In genomic region chr11:43492663-43493062, GRCm38 (mm10) we compare ENCODE assay signal across 9 mouse cellular contexts. TPM values are rescaled to one million over a fixed set of nuclear protein-coding genes. Genes with fewer than 3 reads are reported as not detected.
DNase-seq lines count a peak whose midpoint lies in the region; ATAC-seq and TF ChIP-seq lines count a peak whose summit lies in the region.
"Had no signal": no experiment of that assay in that cellular context is flagged by ENCODE, and none has a peak within 500 bp of the region (broad histone marks: within the 10 kb centered on the region; RNA-seq: fewer than 3 reads in every experiment).

No protein-coding gene starts in this region.

- H3K4me1 ChIP-seq in kidney, postnatal 0 days (replicated peaks; ENCODE audit: insufficient read depth, low read length): no peaks in the 10 kb centered on the region
- H3K4me1 ChIP-seq in liver, embryonic 13.5 days (replicated peaks): no peaks in the 10 kb centered on the region
- H3K4me1 ChIP-seq in neural tube, embryonic 15.5 days: peaks cover 12% of the 10 kb centered on the region; the same call in 1 of the 2 replicates

- peak; percentile 68 for DNase-seq in CD4-positive helper T cell, adult 2 months (ENCODE audit: low read depth, low spot score)
- peak; percentile 36 for DNase-seq in adrenal gland, adult 8-10 months
- peak; percentile 78 for DNase-seq in embryo, embryonic 11 days
- peak; percentile 76 for DNase-seq in heart, adult 8-10 months (ENCODE audit: low spot score)
- DNase-seq in kidney, postnatal 0 days (ENCODE audit: low spot score): peak; percentile 74
- DNase-seq in liver, embryonic 13.5 days: peak; percentile 45
- peak; percentile 8 to 24 for DNase-seq in thymus, adult 18-20 months

- WGBS in kidney, postnatal 0 days: 32% methylated on average over 7 of the region's 7 CpGs
- WGBS in liver, embryonic 13.5 days (ENCODE audit: insufficient replicate concordance): 33% methylated on average over 7 of the region's 7 CpGs
- 29% methylated on average over 7 of the region's 7 CpGs for WGBS in neural tube, embryonic 15.5 days

- H3K9me3 ChIP-seq in kidney, postnatal 0 days (replicated peaks; ENCODE audit: low read length): no peaks in the 10 kb centered on the region
- H3K9me3 ChIP-seq in liver, embryonic 13.5 days (replicated peaks): no peaks in the 10 kb centered on the region
- no peaks in the 10 kb centered on the region for H3K9me3 ChIP-seq in neural tube, embryonic 15.5 days (replicated peaks)

- H3K36me3 ChIP-seq in kidney, postnatal 0 days (ENCODE audit: insufficient read depth, low read length): no peaks in the 10 kb centered on the region
- H3K36me3 ChIP-seq in liver, embryonic 13.5 days: no peaks in the 10 kb centered on the region
- no peaks in the 10 kb centered on the region for H3K36me3 ChIP-seq in neural tube, embryonic 15.5 days

- no peaks in the 10 kb centered on the region for H3K27me3 ChIP-seq in kidney, postnatal 0 days (ENCODE audit: insufficient read depth, low read length)
- no peaks in the 10 kb centered on the region for H3K27me3 ChIP-seq in liver, embryonic 13.5 days
- no peaks in the 10 kb centered on the region for H3K27me3 ChIP-seq in neural tube, embryonic 15.5 days (replicated peaks)

- ATAC-seq in kidney, postnatal 0 days (replicated peaks; ENCODE audit: low FRiP score, low read depth): 0 out of 2 replicates have a peak, but pooled peaks have one; percentile 12
- ATAC-seq in liver, embryonic 13.5 days (ENCODE audit: low read depth): no peak
- ATAC-seq in neural tube, embryonic 15.5 days (ENCODE audit: low FRiP score): 0 out of 2 replicates have a peak, but pooled peaks have one; percentile 12

- TF ChIP-seq CTCF in kidney, postnatal 0 days (IDR thresholded peaks at IDR 0.05; ENCODE audit: low read depth): peak; percentile 98

- H3K4me3 ChIP-seq in kidney, postnatal 0 days (replicated peaks; ENCODE audit: low read depth, low read length): no peak overlapping the region
- H3K4me3 ChIP-seq in liver, embryonic 13.5 days (replicated peaks): no peak overlapping the region
- H3K4me3 ChIP-seq in neural tube, embryonic 15.5 days (replicated peaks): no peak overlapping the region
- H3K4me3 ChIP-seq: erythroblast, embryonic 14.5 days had no signal

- H3K4me2 ChIP-seq in kidney, postnatal 0 days (ENCODE audit: low read length): no peak overlapping the region
- no peak overlapping the region for H3K4me2 ChIP-seq in liver, embryonic 13.5 days
- no peak overlapping the region for H3K4me2 ChIP-seq in neural tube, embryonic 15.5 days

- no peak overlapping the region for H3K9ac ChIP-seq in kidney, postnatal 0 days (ENCODE audit: low read depth, low read length)
- no peak overlapping the region for H3K9ac ChIP-seq in liver, embryonic 13.5 days
- H3K9ac ChIP-seq in neural tube, embryonic 15.5 days (replicated peaks): no peak overlapping the region

- no peak overlapping the region for H3K27ac ChIP-seq in kidney, postnatal 0 days
- H3K27ac ChIP-seq in liver, embryonic 13.5 days: no peak overlapping the region
- H3K27ac ChIP-seq in neural tube, embryonic 15.5 days (replicated peaks): no peak overlapping the region

RNA-seq across cellular contexts. Expression of gene C1qtnf2, which starts 18.6 kb away (rescaled TPM):
- 10 to 100 TPM in 2 of 4 experiments, 1 to 10 TPM in 2; 9.5 to 14.6 (median 10.4) TPM for total RNA-seq in adrenal gland, adult 8-10 months (2022)
- total RNA-seq in heart, adult 8-10 months (2022): 1 to 10 TPM; 3.6 to 5.2 (median 4.0) TPM
- polyA plus RNA-seq in kidney, postnatal 0 days (2015; fragmentation: Nextera tagmentation; extraction: Ambion mirVana): 27.2 and 28.0 TPM in 2 replicates
- 0.54 and 1.0 TPM in 2 replicates for polyA plus RNA-seq in liver, embryonic 13.5 days (2015; fragmentation: Nextera tagmentation; extraction: Ambion mirVana)
- polyA plus RNA-seq in neural tube, embryonic 15.5 days (2015; fragmentation: Nextera tagmentation; extraction: Ambion mirVana): 11.5 and 12.6 TPM in 2 replicates
- polyA plus RNA-seq: erythroblast, embryonic 14.5 days had no signal

RNA-seq across cellular contexts. Expression of gene Ccnjl, which starts 35.9 kb away (rescaled TPM):
- total RNA-seq in adrenal gland, adult 8-10 months (2022): 1 to 10 TPM; 1.8 to 4.8 (median 2.5) TPM
- 1 to 10 TPM in 3 of 4 experiments, under 1 TPM in 1; 0.87 to 2.2 (median 1.4) TPM for total RNA-seq in heart, adult 8-10 months (2022)
- polyA plus RNA-seq in kidney, postnatal 0 days (2015; fragmentation: Nextera tagmentation; extraction: Ambion mirVana): 14.1 and 14.2 TPM in 2 replicates
- 2.7 and 2.8 TPM in 2 replicates for polyA plus RNA-seq in liver, embryonic 13.5 days (2015; fragmentation: Nextera tagmentation; extraction: Ambion mirVana)
- polyA plus RNA-seq in neural tube, embryonic 15.5 days (2015; fragmentation: Nextera tagmentation; extraction: Ambion mirVana): 11.0 and 14.2 TPM in 2 replicates
- polyA plus RNA-seq: erythroblast, embryonic 14.5 days had no signal

RNA-seq across cellular contexts. Expression of gene Slu7, which starts 59.1 kb away (rescaled TPM):
- 10 to 100 TPM; 40.4 to 53.6 (median 46.9) TPM for total RNA-seq in adrenal gland, adult 8-10 months (2022)
- 10 to 100 TPM; 28.0 to 30.8 (median 30.1) TPM for total RNA-seq in heart, adult 8-10 months (2022)
- polyA plus RNA-seq in kidney, postnatal 0 days (2015; fragmentation: Nextera tagmentation; extraction: Ambion mirVana): 62.6 and 64.0 TPM in 2 replicates
- 28.4 and 31.7 TPM in 2 replicates for polyA plus RNA-seq in liver, embryonic 13.5 days (2015; fragmentation: Nextera tagmentation; extraction: Ambion mirVana)
- polyA plus RNA-seq in neural tube, embryonic 15.5 days (2015; fragmentation: Nextera tagmentation; extraction: Ambion mirVana): 56.5 and 58.9 TPM in 2 replicates

Comparison
In these comparisons a context has a peak if more than half of its experiments do, and no peak if none do; other contexts are left out.
1. DNase-seq: peak in every context shown above with its lines; median percentile 78 in embryo, embryonic 11 days; 76 in heart, adult 8-10 months; 74 in kidney, postnatal 0 days; 68 in CD4-positive helper T cell, adult 2 months; 45 in liver, embryonic 13.5 days; 36 in adrenal gland, adult 8-10 months; 16 in thymus, adult 18-20 months.